Mouse (Mus musculus) effector memory CD4-positive, alpha-beta T cell, adult 5 months (primary cell): Measurements from ENCODE around the gene Rcan3. TPM values are rescaled to one million over a fixed set of nuclear protein-coding genes. Genes with fewer than 3 reads are reported as not detected.

Experiments
- polyA plus RNA-seq: library from polyadenylated mRNA; unstranded; fragments of 100-300 nt; shearing (Covaris generic); gene quantifications from one replicate; pipeline ENCODE4 v1.2.1, GENCODE M21; 2017

Rcan3 gene
- 19.7 TPM for polyA plus RNA-seq

DNA sequence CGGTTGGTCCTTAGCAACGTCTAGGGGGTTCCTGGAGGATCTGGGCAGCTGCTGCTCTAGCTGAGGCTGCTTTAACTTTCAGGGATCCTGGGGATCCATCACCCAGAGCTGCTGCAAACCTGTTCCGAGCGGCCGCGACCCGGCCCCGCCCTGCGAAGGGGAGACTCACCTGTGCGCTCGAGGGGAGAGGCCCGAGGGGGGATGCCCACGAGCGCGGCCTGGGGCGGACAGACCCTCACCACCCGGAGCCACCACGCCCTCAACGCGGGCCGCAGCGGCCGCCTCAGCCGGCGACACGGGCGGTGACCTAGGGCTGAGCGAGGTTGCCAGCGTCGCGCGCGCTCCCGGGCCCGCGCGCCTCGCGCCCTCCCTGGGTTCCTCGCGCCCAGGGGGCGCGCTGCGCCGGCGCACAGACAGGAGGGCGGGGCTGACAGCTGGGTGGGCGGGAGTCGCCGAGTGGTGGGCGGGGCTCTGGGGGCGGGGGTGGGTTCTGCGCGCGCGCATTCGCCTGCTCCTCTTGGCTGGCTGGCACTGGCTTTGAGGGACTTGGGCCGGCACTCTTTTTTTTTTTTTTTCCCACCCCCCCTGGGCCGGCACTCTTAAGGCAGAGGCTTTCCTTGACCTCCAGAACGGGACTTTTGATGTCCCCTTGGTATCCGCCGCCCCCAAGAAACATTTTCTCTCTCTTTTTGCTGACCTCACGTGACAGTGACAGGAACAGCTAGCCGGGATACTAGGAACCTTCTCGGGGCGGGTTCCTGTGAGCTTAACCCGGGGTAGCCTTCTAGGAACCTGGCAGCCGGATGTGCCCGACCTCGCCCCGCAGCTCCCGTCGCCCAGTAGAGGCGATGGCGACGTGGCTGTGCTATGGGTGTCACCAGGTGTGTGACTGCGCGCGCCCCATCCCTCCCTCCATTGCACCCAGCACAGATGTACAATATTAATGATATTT lies at the start of gene Rcan3:
Gene Rcan3, minus strand, starts transcription at position 411 of the 952 bp plus-strand sequence.

DNA sequence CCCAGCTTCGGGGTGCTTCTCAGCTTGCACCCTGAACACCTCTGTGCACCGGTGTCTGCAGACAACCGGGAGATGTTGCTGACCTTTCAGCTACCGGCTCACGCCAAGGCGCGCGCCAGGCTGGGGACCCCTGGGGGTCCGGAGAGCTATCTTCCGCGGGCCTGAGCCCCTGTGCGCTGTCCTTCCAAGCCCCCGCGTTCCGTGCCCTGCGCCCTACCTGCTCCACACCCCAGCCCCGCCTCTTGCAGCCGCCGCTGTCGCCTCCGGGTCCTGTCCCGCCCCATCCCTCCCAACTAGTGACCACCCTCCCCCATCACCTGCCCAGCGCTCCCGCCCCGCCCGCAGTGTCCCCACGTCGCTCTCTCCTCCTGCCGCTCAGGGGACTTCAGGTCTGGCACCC lies 35.7 kb downstream of the Rcan3 start, which contains the start of gene Ncmap:
Gene Ncmap, minus strand, starts transcription at position 237 of the 400 bp plus-strand sequence.

Other genes with a start within 250 kb of the Rcan3 start
- 31.1 TPM for gene Clic4, start 161.0 kb downstream of the Rcan3 start, polyA plus RNA-seq
- gene Srrm1, start 80.5 kb downstream of the Rcan3 start, polyA plus RNA-seq = 250 TPM
- gene Ncmap, start 35.6 kb downstream of the Rcan3 start, polyA plus RNA-seq = 0.90 TPM
- not detected for gene Stpg1, start 60.9 kb upstream of the Rcan3 start, polyA plus RNA-seq
- gene Nipal3, start 61.2 kb upstream of the Rcan3 start, polyA plus RNA-seq = 13.7 TPM
- gene Grhl3, start 139.8 kb upstream of the Rcan3 start, polyA plus RNA-seq = not detected